Mouse (Mus musculus): ENCODE measurements around the gene Pex26.

DNA sequence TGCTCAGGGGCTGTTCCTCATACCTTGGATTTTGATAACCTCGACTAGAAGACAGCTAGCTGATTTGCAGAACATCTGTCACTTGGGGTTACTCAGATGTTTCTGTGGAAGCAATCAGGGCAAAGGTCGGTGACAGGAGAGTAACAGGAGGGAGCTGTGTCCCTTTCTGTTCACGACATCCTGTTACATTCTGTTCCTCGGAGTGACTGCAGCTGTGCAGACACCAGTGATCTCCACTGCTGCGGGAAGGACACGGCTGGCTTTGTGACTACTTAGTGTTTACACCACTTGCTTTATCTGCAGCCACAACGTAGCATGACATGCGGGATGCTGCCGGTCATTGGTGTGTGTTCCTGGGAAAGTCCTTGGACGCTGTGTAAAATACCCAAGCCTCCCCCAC is 59.7 kb downstream of the Pex26 start:
- TF ChIP-seq CTCF (IDR thresholded peaks at IDR 0.05; ENCODE audit: borderline replicate concordance, insufficient read depth, low read length) (no peak), POLR2A (IDR thresholded peaks at IDR 0.05; ENCODE audit: low read depth, low read length) (no peak)

Measured in embryonic fibroblast, embryonic 13.5 days (primary cell).